Mouse (Mus musculus) myocyte (in vitro differentiated cells): ENCODE measurements around the gene Creb5.

ENCODE experiments used
- E2F4 ChIP-seq: IDR thresholded peaks from one replicate; pipeline ENCODE4 v1.6.1; 2011; ENCODE audit warnings: mild to moderate bottlenecking, control low read depth, moderate library complexity; ENCODE audit not compliant: insufficient read depth
- MAX ChIP-seq: IDR thresholded peaks from one replicate; pipeline ENCODE4 v1.6.1; 2011; ENCODE audit warnings: low read depth, mild to moderate bottlenecking, control low read depth
- MYOD1 ChIP-seq, 3 experiments: IDR thresholded peaks; one replicate each; pipeline ENCODE4 v1.6.1; 2011; ENCODE audit warnings: control low read depth in 2 of 3, low read depth in 2 of 3, mild to moderate bottlenecking in 2 of 3, moderate library complexity in 1 of 3; ENCODE audit not compliant: insufficient read length in 2 of 3, control insufficient read depth in 1 of 3
- POLR2A ChIP-seq: IDR thresholded peaks from one replicate; pipeline ENCODE4 v1.6.1; 2011; ENCODE audit warnings: low read depth, mild to moderate bottlenecking, control low read depth, moderate library complexity; ENCODE audit not compliant: insufficient read length
- TCF12 ChIP-seq: IDR thresholded peaks from one replicate; pipeline ENCODE4 v1.6.1; 2011; ENCODE audit warnings: mild to moderate bottlenecking, control low read depth; ENCODE audit not compliant: poor library complexity, insufficient read depth, severe bottlenecking
- USF1 ChIP-seq: IDR thresholded peaks from one replicate; pipeline ENCODE4 v1.6.1; 2011; ENCODE audit warnings: low read depth, mild to moderate bottlenecking, control low read depth, moderate library complexity

GRCm38 (mm10) chr6:53662858-53663833 lies 376.1 kb downstream of the Creb5 start:
- no peak for TF ChIP-seq POLR2A
- no peak for TF ChIP-seq TCF12
- no peak for TF ChIP-seq E2F4
- TF ChIP-seq MAX, result no peak
- no peak for TF ChIP-seq USF1
- no peak for TF ChIP-seq MYOD1 (IDR thresholded peaks at IDR 0.05; ENCODE audit: control insufficient read depth in 1 of 3, insufficient read length in 2 of 3, low read depth in 2 of 3)
